Mouse (Mus musculus): ENCODE measurements around the gene Tsga10. TPM values are rescaled to one million over a fixed set of nuclear protein-coding genes. Genes with fewer than 3 reads are reported as not detected.

Gene Tsga10
- 3.2 and 3.5 TPM in 2 replicates for polyA plus RNA-seq (2015; fragmentation: Nextera tagmentation; extraction: Ambion mirVana)

GRCm38 (mm10) chr1:37866286-37866685 is at the start of gene Tsga10:
TSS of gene Tsga10 (minus strand) at chr1:37866429.

GRCm38 (mm10) chr1:37890025-37890652 is 23.9 kb upstream of the Tsga10 start, which contains the start of the genes Mitd1 and Mrpl30:
TSS of gene Mitd1 (minus strand) at chr1:37890411.
TSS of gene Mrpl30 (plus strand) at chr1:37890477.

DNA sequence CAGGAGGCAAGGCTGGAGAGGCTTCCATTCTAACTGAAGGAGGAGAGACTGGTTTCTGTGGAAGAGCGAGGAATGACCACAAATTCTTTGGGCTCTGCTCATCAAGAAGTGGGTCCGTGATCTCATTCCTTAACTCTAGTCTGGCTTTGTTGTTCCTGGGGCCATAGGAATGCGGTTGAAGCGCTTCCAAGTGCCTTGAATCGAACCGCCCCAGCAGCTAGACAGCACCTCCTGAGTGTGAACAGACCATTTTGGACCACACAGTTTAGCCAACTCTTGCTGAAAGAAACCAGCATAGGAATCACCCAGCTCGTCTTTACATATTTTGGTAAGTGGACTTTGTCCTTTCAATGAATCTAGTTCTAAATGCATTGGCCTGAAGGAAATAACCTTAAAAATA is 5.5 kb upstream of the Tsga10 start, which contains the start of gene Lipt1:
TSS of gene Lipt1 (plus strand) at position 35 of the 400 bp plus-strand sequence.

GRCm38 (mm10) chr1:37719761-37720640 is 146.2 kb downstream of the Tsga10 start, which contains the start of gene 2010300C02Rik:
TSS of gene 2010300C02Rik (minus strand) at chr1:37720085.

Other genes with a start within 250 kb of the Tsga10 start
- 1.2 and 1.4 TPM in 2 replicates for gene 2010300C02Rik, start 146.3 kb downstream of the Tsga10 start, polyA plus RNA-seq (2015; fragmentation: Nextera tagmentation; extraction: Ambion mirVana)
- gene Lipt1, start 5.3 kb upstream of the Tsga10 start, polyA plus RNA-seq (2015; fragmentation: Nextera tagmentation; extraction: Ambion mirVana): 3.6 and 4.4 TPM in 2 replicates
- 27.4 and 28.6 TPM in 2 replicates for gene Mitd1, start 24.0 kb upstream of the Tsga10 start, polyA plus RNA-seq (2015; fragmentation: Nextera tagmentation; extraction: Ambion mirVana)
- gene Mrpl30, start 24.0 kb upstream of the Tsga10 start, polyA plus RNA-seq (2015; fragmentation: Nextera tagmentation; extraction: Ambion mirVana): 208 and 214 TPM in 2 replicates
- gene Lyg2, start 50.1 kb upstream of the Tsga10 start, polyA plus RNA-seq (2015; fragmentation: Nextera tagmentation; extraction: Ambion mirVana): not detected in 2 replicates
- gene Lyg1, start 91.3 kb upstream of the Tsga10 start, polyA plus RNA-seq (2015; fragmentation: Nextera tagmentation; extraction: Ambion mirVana): not detected in 2 replicates
- 78.2 and 82.0 TPM in 2 replicates for gene Txndc9, start 131.5 kb upstream of the Tsga10 start, polyA plus RNA-seq (2015; fragmentation: Nextera tagmentation; extraction: Ambion mirVana)
- gene Eif5b, start 131.6 kb upstream of the Tsga10 start, polyA plus RNA-seq (2015; fragmentation: Nextera tagmentation; extraction: Ambion mirVana): 25.9 and 26.9 TPM in 2 replicates

Measured in spleen, postnatal 0 days (tissue).